Mouse (Mus musculus): ENCODE measurements around the gene Snd1.

Snd1 gene

GRCm38 (mm10) chr6:28848891-28849290, 374.0 kb downstream of the Snd1 start:
- DNase-seq: no peak

- DNase-seq: no peak
Observed at GRCm38 (mm10) chr6:28849317-28849716, 374.4 kb downstream of the Snd1 start.

- no peak for DNase-seq
Observed at GRCm38 (mm10) chr6:28850326-28850900, 375.5 kb downstream of the Snd1 start.

DNA sequence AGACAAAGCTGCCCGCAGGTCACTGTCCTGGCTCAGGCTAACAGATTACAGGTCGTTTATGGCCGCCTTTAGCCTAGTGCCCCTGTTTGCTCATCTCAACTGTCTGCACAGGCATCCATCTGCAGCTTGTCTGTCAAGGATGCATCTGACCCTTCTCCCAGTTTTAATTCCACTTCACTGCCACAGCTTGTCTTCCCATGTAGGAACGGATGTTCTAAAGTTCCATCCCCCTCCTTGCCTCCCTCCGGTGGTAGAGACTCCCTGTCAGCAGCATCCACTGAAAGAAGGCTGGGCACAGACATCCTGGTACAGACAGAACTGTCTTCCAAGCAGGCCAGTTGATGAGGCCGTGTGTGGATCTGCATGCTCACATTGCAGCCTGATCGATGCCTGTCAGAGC, 377.4 kb downstream of the Snd1 start:
- no peak for DNase-seq

DNA sequence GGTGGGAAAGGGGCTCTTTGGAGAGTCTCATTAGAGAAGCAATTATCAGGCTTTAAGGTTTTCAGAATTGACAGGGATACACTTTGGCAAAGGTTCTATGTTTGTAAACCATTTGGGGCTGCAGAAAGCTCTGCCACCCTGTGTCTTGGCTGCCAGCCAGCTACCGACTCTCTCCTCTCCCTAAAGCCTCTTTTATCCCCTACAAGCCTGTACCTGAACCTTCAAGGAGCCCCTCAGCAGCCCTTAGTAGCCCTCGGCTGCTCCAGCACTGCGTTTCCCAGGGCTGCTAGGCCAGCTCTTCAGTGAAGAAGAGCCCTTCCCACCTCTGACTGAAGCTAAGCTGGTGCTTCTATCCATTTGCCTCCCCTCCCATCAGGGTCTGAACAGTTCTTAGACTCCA, 378.2 kb downstream of the Snd1 start:
- DNase-seq: no peak

DNA sequence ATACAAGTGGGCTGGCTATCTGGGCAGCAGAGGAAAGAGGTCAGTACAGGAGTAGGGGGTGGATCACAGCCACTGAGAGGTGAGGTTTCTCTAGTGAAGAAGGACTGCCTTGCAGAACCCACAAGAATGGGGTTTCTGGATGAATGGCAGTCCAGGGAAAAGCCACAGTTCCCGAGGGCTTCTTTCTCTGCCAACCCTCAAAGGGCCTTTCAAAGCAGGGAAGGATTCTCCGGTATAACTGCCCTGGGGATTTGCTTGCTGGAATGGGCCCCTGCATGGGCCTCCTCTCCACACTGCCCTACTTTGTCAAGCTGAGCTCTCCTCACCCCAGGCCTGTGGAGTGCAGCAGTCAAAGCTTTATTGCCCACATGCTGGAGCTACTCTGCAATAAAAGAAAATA, 378.7 kb downstream of the Snd1 start:
- DNase-seq: no peak

- DNase-seq: no peak
Observed at GRCm38 (mm10) chr6:28854598-28854997, 379.7 kb downstream of the Snd1 start.

- DNase-seq: no peak
Observed at GRCm38 (mm10) chr6:28855442-28855841, 380.5 kb downstream of the Snd1 start.

DNA sequence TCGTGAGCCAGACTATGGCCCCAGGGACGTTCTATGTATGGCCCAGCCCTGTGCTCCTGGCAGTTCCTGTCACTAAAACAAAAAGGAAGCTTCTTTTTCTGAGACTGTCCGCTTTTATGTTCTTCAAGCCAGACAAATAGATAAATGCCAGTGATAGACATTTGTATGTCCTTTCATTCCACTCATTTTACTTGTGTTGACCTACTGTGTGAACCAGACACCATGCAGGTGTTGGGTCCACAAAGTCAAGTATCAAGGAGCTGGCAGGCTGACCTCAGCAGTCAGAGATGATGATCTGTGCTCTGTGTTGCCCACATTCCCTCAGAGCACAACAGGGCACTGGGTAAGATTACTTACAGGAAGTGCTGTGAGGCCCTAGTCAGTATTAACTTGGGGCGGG, 381.9 kb downstream of the Snd1 start:
- DNase-seq: no peak

- DNase-seq: no peak
Observed at GRCm38 (mm10) chr6:28857198-28858180, 382.6 kb downstream of the Snd1 start.

GRCm38 (mm10) chr6:28859094-28859493, 384.2 kb downstream of the Snd1 start:
- no peak for DNase-seq

- DNase-seq: no peak
Observed at GRCm38 (mm10) chr6:28860450-28860849, 385.5 kb downstream of the Snd1 start.

DNA sequence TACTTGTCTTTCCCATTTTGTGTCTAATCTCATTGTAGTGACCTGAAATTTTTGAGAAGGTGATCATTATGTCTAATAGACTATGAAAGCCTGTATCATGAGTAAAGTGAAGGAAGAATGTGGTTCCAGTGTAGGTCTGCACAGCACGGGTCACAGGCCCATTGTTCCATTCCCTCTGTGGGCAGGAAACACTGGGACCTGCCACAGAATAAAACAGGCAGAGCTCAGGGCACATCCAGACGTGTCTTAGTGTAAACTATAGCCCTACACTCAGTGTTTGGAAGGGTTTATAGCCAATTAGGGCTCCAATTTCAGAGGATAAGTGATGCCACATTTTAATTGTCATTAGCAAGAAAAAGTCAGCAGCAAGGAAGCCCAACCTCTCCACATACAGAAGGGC, 386.0 kb downstream of the Snd1 start:
- no peak for DNase-seq

- DNase-seq: no peak
Observed at GRCm38 (mm10) chr6:28862304-28862703, 387.4 kb downstream of the Snd1 start.

DNA sequence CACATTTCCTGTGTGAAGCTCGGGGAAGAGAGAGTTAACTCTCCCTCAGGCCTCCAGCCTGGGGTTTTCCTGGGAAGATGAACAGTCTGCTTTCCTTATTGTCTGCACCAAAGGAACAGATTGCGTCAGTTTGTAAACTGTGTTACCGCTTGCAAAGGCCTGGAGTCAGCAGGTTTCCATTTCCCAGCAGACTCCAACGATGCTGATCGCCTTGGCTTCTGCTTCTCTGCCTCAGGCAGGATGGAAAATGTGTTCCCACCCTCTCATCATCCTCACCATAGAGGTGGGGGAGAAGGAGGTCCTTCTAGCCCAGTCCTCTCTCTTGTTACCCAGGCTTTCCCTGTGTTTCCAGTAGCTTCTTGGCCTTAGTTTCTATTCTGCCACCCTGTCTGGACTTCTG, 389.7 kb downstream of the Snd1 start:
- no peak for DNase-seq

GRCm38 (mm10) chr6:28865112-28865511, 390.2 kb downstream of the Snd1 start:
- no peak for DNase-seq

DNA sequence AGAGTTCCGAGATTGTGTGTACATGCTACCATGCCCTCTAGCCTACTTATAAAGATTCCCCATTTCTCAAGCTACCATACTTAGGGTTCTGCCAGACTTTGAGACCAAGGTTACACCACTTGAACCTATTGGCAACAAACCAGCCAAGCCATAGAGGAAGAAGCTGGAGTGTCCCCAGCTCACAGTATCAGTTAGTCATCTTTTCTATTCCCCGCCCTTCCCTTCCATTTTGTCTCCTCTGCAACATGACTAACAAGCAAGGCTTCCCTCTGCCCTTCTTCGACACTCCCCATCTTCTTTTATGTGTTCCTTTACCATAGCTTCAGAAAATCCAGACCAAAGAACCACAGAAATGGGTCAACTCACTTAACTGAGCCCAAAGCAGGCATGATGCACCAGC, 391.3 kb downstream of the Snd1 start:
- DNase-seq: no peak

- no peak for DNase-seq
Observed at GRCm38 (mm10) chr6:28867516-28868251, 392.7 kb downstream of the Snd1 start.

DNA sequence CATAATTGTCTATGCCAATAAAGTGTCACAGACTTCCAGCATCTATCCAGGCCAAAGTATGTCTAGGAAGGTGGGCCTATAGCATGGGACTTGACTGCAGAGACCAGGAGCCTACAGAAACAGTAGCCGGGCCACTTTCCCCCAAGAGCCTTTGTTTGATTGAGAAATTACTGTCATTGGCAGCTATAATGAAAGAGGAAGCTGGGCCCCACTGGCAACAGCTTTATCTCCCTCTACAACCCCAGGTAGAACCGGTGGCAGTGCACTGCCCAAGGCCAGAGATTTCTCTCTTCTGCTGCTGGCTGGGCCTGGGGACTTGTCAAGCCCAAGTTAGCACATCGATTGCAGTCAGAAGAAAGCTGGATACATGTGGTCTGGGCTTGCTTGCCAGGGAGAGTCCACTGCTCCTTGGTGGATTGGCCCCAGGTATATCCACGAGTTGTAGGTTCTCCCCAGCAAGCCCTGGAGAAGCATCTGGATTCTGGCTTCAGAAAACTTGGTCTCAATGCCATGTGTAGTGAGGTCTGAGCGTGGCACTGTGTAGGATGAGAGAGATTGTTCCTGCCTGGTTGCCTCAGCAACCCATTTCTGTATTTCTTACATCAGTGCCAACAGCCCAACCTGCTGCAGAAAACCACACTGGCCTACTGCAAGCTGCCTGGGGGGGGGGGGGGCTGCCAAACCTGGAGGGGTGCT, 396.9 kb downstream of the Snd1 start:
- no peak for DNase-seq

GRCm38 (mm10) chr6:28872421-28872795, 397.5 kb downstream of the Snd1 start:
- DNase-seq: no peak

GRCm38 (mm10) chr6:28874053-28874452, 399.1 kb downstream of the Snd1 start:
- DNase-seq: peak; percentile 26

- DNase-seq: peak; percentile 30
Observed at GRCm38 (mm10) chr6:28874759-28875158, 399.8 kb downstream of the Snd1 start.

- DNase-seq: no peak
Observed at GRCm38 (mm10) chr6:28875333-28875732, 400.4 kb downstream of the Snd1 start.
